Mouse (Mus musculus): Measurements from ENCODE around the gene Lyzl6. TPM values are rescaled to one million over a fixed set of nuclear protein-coding genes. Genes with fewer than 3 reads are reported as not detected.

Lyzl6 gene
- not detected in 2 replicates for polyA plus RNA-seq (2015; fragmentation: Nextera tagmentation; extraction: Ambion mirVana)

DNA sequence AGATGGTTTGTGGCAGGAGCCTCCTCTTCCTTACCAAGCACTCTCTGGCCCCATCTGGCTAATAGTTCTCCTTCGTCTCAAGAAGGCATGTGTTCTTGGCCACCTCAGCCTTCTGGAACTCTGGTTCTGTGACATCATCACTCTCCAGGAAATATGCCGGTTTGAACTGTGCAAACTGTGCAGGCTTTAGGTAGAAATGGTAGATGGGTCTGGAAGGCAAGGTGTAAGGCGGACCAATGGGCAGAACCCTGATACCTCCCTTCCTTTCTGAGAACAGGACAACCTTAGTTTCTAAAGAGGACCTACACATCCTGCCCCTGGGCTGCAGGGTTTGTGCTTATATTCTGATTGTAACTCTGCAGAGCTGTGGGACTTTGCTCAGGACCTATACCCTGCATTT, at the start of gene Lyzl6:
TSS of gene Lyzl6 (minus strand) at position 101 of the 400 bp plus-strand sequence.

GRCm38 (mm10) chr11:103649301-103649982, 10.8 kb upstream of the Lyzl6 start, which contains the start of gene Rprml:
TSS of gene Rprml (plus strand) at chr11:103649570.

DNA sequence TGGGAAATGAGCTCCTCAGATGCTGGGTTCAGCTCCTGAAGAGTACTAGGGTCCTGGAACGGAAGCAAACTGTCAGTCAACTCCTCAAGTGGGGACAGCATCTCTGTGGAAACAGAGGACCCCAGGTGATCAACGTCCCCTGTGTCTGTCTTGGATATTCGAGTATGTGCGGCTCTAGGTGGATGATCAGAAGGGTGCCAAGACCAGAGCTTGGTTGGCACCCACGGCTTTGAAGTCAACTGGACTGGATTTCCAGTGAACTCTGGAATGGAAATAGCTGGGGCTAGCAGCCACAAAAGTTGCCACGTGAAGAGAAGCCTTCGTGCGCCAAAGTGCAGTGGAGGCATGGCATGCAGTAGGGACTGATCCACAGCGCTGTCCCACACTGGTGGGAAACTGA, 17.6 kb downstream of the Lyzl6 start, which contains the start of gene Gm884:
TSS of gene Gm884 (minus strand) at position 101 of the 400 bp plus-strand sequence.

Other genes with a start within 250 kb of the Lyzl6 start
- gene Plekhm1, start 226.2 kb downstream of the Lyzl6 start, polyA plus RNA-seq (2015; fragmentation: Nextera tagmentation; extraction: Ambion mirVana): 4.1 and 4.9 TPM in 2 replicates
- gene Lrrc37a, start 134.3 kb downstream of the Lyzl6 start, polyA plus RNA-seq (2015; fragmentation: Nextera tagmentation; extraction: Ambion mirVana): not detected in 2 replicates
- gene Gm884, start 17.8 kb downstream of the Lyzl6 start, polyA plus RNA-seq (2015; fragmentation: Nextera tagmentation; extraction: Ambion mirVana): not detected in 2 replicates
- 0.25 TPM in 1 of 2 replicates, not detected in the other for gene Rprml, start 10.7 kb upstream of the Lyzl6 start, polyA plus RNA-seq (2015; fragmentation: Nextera tagmentation; extraction: Ambion mirVana)
- 58.5 and 86.9 TPM in 2 replicates for gene Gosr2, start 59.0 kb upstream of the Lyzl6 start, polyA plus RNA-seq (2015; fragmentation: Nextera tagmentation; extraction: Ambion mirVana)
- 0.13 and 0.44 TPM in 2 replicates for gene Wnt9b, start 110.9 kb upstream of the Lyzl6 start, polyA plus RNA-seq (2015; fragmentation: Nextera tagmentation; extraction: Ambion mirVana)
- gene Wnt3, start 135.3 kb upstream of the Lyzl6 start, polyA plus RNA-seq (2015; fragmentation: Nextera tagmentation; extraction: Ambion mirVana): 0.48 and 0.77 TPM in 2 replicates

Measured in adrenal gland, postnatal 0 days (tissue).